Mouse (Mus musculus) embryonic facial prominence, embryonic 13.5 days (tissue): Measurements from ENCODE around the gene Cops2. TPM values are rescaled to one million over a fixed set of nuclear protein-coding genes. Genes with fewer than 3 reads are reported as not detected.

Experiments used
- ATAC-seq: fragments of 200-750 bp; cut with Nextera tagmentation; 2 replicates; pipeline ENCODE4 v1.8.0; 2017; ENCODE audit warnings: low read depth; ENCODE audit not compliant: insufficient number of reproducible peaks, insufficient read depth, low FRiP score, low TSS enrichment
- H3K27ac ChIP-seq: fragments of 300-500 bp; sonication (generic); 2 replicates; pipeline ENCODE4 v1.5.1; 2015; ENCODE audit warnings: moderate library complexity, mild to moderate bottlenecking, inconsistent platforms
- H3K27me3 ChIP-seq: fragments of 300-500 bp; sonication (generic); 2 replicates; pipeline ENCODE4 v1.6.1; 2015; ENCODE audit warnings: mild to moderate bottlenecking, inconsistent platforms
- H3K36me3 ChIP-seq: fragments of 300-500 bp; sonication (generic); 2 replicates; pipeline ENCODE4 v1.6.1; 2015; ENCODE audit warnings: mild to moderate bottlenecking, inconsistent platforms
- H3K4me1 ChIP-seq: fragments of 300-500 bp; sonication (generic); 2 replicates; pipeline ENCODE4 v1.6.1; 2015; ENCODE audit warnings: inconsistent platforms
- H3K4me2 ChIP-seq: fragments of 300-500 bp; sonication (generic); 2 replicates; pipeline ENCODE4 v1.6.1; 2015; ENCODE audit warnings: moderate library complexity, mild to moderate bottlenecking, inconsistent platforms
- H3K4me3 ChIP-seq: fragments of 300-500 bp; sonication (generic); 2 replicates; pipeline ENCODE4 v1.5.1; 2015; ENCODE audit warnings: mild to moderate bottlenecking, inconsistent platforms
- H3K9ac ChIP-seq: fragments of 300-500 bp; sonication (generic); 2 replicates; pipeline ENCODE4 v1.6.1; 2015; ENCODE audit warnings: mild to moderate bottlenecking, inconsistent platforms
- H3K9me3 ChIP-seq: fragments of 300-500 bp; sonication (generic); 2 replicates; pipeline ENCODE4 v1.6.1; 2016; ENCODE audit warnings: inconsistent platforms
- WGBS: fragments of 180-500 bp; shearing (Covaris S2); methylation state at CpG from one replicate; pipeline ENCODE4 v1.1.7; 2015; ENCODE audit warnings: mixed read lengths; 5-methylcytosine and 5-hydroxymethylcytosine counted together
- polyA plus RNA-seq: library from polyadenylated mRNA; unstranded; fragments of >200 nt; fragmentation: Nextera tagmentation; extraction: Ambion mirVana; gene quantifications from 2 replicates; pipeline ENCODE4 v1.2.1, GENCODE M21; 2015

Gene Cops2
- 84.7 and 87.6 TPM in 2 replicates for polyA plus RNA-seq

DNA sequence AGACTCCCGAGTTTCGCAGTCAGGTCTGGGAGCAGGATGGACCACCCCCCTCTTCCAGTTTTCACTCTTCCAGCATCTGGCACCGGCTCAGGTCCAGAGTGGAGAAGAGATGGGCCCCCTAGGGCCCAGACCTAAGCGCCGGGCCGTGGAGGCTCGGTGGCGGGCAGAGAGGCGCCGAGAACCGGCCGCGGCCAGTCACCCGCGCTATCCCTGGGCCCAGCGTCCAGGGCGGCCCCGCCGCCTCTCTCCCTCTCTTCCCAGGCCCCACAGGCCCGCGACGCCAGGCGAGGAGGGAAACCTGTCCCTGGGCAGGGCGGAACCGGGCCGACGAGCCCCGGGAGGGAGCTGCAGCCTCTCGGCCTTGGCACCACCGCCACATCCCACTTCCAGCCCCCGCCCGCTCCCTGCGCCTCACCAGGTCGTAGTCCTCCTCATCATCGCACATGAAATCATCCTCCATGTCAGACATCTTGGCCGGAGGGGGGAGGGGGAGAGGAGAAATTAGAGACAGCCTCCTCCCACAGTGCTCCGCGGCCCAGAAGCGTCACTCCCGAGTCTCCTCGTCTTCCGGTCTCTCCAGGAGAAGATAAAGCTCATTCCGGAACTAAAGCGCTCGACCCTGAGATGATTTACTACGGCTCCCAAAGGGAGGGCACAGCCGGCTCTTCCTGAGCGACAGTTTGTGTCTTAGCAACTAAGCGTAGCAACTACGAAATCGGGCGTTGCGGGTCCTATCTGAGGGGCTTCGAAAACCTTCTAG, at the start of gene Cops2, which contains the start of gene Galk2:
Gene Cops2 (minus strand): TSS at position 619 of the 760 bp plus-strand sequence.
Gene Galk2 (plus strand): TSS at position 589 of the 760 bp plus-strand sequence.
- peak within 1 kb of the TSS; percentile 66 for H3K4me2 ChIP-seq
- H3K27ac ChIP-seq: peak within 1 kb of the TSS; percentile 88
- H3K27me3 ChIP-seq: no peaks in the 10 kb centered on the region
- peaks cover 3% of the 10 kb centered on the region; the same call in 1 of the 2 replicates for H3K4me1 ChIP-seq
- WGBS: under 1% methylated on average over 49 of the region's 54 CpGs
- peak within 1 kb of the TSS; percentile 99 for H3K4me3 ChIP-seq
- H3K36me3 ChIP-seq: no peaks in the 10 kb centered on the region
- peak within 1 kb of the TSS; percentile 100 for H3K9ac ChIP-seq
- no peaks in the 10 kb centered on the region for H3K9me3 ChIP-seq
- peak; percentile 98 for ATAC-seq

- no peaks in the 10 kb centered on the region for H3K27me3 ChIP-seq
- H3K27ac ChIP-seq: no peak overlapping the region
- H3K9me3 ChIP-seq: no peaks in the 10 kb centered on the region
- no peaks in the 10 kb centered on the region for H3K4me1 ChIP-seq
- no peak overlapping the region for H3K9ac ChIP-seq
- no peak for ATAC-seq
- WGBS: 85% methylated on average over 4 of the region's 4 CpGs
- H3K4me3 ChIP-seq: no peak overlapping the region
- H3K36me3 ChIP-seq: peaks cover 9% of the 10 kb centered on the region; the same call in 1 of the 2 replicates
- no peak overlapping the region for H3K4me2 ChIP-seq
Measured at GRCm38 (mm10) chr2:125907580-125908255, 48.8 kb upstream of the Cops2 start.

- no peaks in the 10 kb centered on the region for H3K9me3 ChIP-seq
- no peaks in the 10 kb centered on the region for H3K27me3 ChIP-seq
- no peak for ATAC-seq
- no peaks in the 10 kb centered on the region for H3K4me1 ChIP-seq
- no peak overlapping the region for H3K27ac ChIP-seq
- 69% methylated on average over 4 of the region's 4 CpGs for WGBS
- H3K36me3 ChIP-seq: peaks cover 9% of the 10 kb centered on the region; the same call in 1 of the 2 replicates
- H3K4me2 ChIP-seq: no peak overlapping the region
- H3K4me3 ChIP-seq: no peak overlapping the region
- H3K9ac ChIP-seq: no peak overlapping the region
Measured at GRCm38 (mm10) chr2:125906407-125907066, 47.6 kb upstream of the Cops2 start.

DNA sequence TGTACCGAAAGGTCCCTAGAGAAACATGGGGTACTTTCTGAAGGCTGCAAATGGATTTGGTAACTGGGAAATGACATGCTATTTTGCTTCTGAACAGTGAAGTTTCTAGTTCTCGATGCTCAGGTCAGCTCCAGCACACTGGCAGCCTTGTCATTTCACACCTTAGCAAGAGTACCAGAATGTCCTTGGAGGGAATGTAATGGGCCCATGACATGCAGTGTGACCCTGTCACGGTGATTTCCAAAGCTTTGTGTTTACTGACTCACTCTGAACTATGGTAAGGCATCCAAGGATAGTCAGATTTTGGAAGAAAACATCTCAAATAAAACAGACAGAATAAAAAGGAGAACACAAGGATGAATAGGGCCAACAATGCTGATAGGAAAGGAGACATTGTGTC, 42.5 kb upstream of the Cops2 start:
- Histone ChIP-seq H3K4me2 (no peak overlapping the region), H3K9ac (no peak overlapping the region), H3K27me3 (no peaks in the 10 kb centered on the region), H3K4me3 (no peak overlapping the region), H3K27ac (no peak overlapping the region), H3K36me3 (peaks cover 10% of the 10 kb centered on the region), H3K9me3 (no peaks in the 10 kb centered on the region), H3K4me1 (no peaks in the 10 kb centered on the region)
- ATAC-seq: no peak
- 88% methylated on average over 3 of the region's 3 CpGs for WGBS

DNA sequence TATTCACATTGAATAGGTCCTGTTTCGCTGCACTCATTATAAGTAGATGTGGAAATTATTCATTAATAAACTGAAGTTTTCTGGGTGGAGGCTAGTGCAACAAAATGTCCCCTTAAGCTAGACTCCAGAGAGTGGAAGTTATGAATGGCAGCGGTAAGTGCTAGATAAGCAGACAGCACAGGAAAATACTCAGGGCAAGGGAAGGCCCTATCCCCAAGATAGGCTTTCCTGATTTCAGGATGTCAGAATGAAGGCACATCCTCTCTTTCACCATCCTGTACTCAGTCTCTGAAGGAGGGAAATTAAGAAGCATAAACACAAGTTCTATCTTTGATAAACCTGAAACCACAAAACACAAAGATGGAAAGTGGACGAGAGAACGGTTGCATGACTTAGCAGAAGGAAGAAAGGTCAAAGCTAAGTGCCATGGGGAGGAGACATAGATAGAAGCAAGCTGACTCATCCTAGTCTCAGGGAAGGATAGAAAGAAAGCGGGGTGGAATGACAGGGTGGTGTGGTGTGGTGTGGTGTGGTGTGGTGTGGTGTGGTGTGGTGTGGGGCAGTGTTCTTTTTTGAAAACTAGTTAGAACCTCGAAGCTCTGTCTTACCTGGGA, 42.0 kb upstream of the Cops2 start:
- ATAC-seq: no peak
- no peaks in the 10 kb centered on the region for H3K27me3 ChIP-seq
- H3K4me2 ChIP-seq: no peak overlapping the region
- no peak overlapping the region for H3K9ac ChIP-seq
- H3K4me3 ChIP-seq: no peak overlapping the region
- no peaks in the 10 kb centered on the region for H3K9me3 ChIP-seq
- H3K4me1 ChIP-seq: no peaks in the 10 kb centered on the region
- H3K36me3 ChIP-seq: peaks cover 9% of the 10 kb centered on the region
- H3K27ac ChIP-seq: no peak overlapping the region
- whole genome bisulfite sequencing: 84% methylated on average over 6 of the region's 6 CpGs

DNA sequence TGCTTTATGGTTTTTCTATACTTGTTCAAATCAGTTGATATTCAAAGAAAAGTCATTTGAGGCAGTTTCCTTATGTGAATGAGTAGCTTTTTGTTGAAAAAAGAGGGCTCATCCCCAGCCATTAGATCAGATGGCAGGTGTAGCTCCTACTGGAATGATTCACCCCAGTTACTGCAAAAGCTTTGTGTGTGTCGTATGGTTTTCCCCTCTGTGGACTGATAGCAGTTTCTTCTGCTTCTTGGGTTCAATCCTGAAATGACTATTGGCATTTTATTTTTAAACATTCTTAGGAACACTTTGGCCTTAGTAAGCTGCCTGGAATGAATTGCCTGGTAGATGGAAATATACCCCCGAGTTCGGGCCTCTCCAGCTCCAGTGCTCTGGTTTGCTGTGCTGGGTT, 37.4 kb upstream of the Cops2 start:
- 87% methylated on average over 3 of the region's 3 CpGs for WGBS
- no peaks in the 10 kb centered on the region for H3K4me1 ChIP-seq

GRCm38 (mm10) chr2:125895099-125895498, 36.2 kb upstream of the Cops2 start:
- Histone ChIP-seq H3K4me3 (no peak overlapping the region), H3K27me3 (no peaks in the 10 kb centered on the region), H3K4me1 (no peaks in the 10 kb centered on the region), H3K9ac (no peak overlapping the region), H3K27ac (no peak overlapping the region), H3K4me2 (no peak overlapping the region), H3K36me3 (peaks cover 7% of the 10 kb centered on the region), H3K9me3 (no peaks in the 10 kb centered on the region)
- no peak for ATAC-seq
- 80% methylated on average over 4 of the region's 4 CpGs for WGBS

More for the DNA sequence above, 37.4 kb upstream of the Cops2 start:
- H3K36me3 ChIP-seq: peaks cover 7% of the 10 kb centered on the region
- H3K27ac ChIP-seq: no peak overlapping the region
- no peak overlapping the region for H3K4me3 ChIP-seq
- no peak overlapping the region for H3K4me2 ChIP-seq
- H3K9ac ChIP-seq: no peak overlapping the region
- H3K27me3 ChIP-seq: no peaks in the 10 kb centered on the region
- H3K9me3 ChIP-seq: no peaks in the 10 kb centered on the region
- ATAC-seq: no peak

GRCm38 (mm10) chr2:125893096-125893495, 34.2 kb upstream of the Cops2 start:
- no peaks in the 10 kb centered on the region for H3K4me1 ChIP-seq
- ATAC-seq: no peak
- no peaks in the 10 kb centered on the region for H3K27me3 ChIP-seq
- H3K36me3 ChIP-seq: peaks cover 7% of the 10 kb centered on the region
- WGBS: 40% methylated on average over 6 of the region's 6 CpGs
- H3K4me3 ChIP-seq: no peak overlapping the region
- H3K9ac ChIP-seq: no peak overlapping the region
- H3K4me2 ChIP-seq: no peak overlapping the region
- H3K9me3 ChIP-seq: no peaks in the 10 kb centered on the region
- H3K27ac ChIP-seq: no peak overlapping the region

- H3K4me2 ChIP-seq: no peak overlapping the region
- 78% methylated on average over 4 of the region's 4 CpGs for WGBS
- H3K4me1 ChIP-seq: no peaks in the 10 kb centered on the region
- no peaks in the 10 kb centered on the region for H3K27me3 ChIP-seq
- H3K9ac ChIP-seq: no peak overlapping the region
- H3K4me3 ChIP-seq: no peak overlapping the region
- no peaks in the 10 kb centered on the region for H3K9me3 ChIP-seq
- no peak overlapping the region for H3K27ac ChIP-seq
- 0 out of 2 replicates have a peak, but pooled peaks cover 2% of the 10 kb centered on the region for H3K36me3 ChIP-seq
- no peak for ATAC-seq
Measured at GRCm38 (mm10) chr2:125885891-125886576, 27.1 kb upstream of the Cops2 start.

DNA sequence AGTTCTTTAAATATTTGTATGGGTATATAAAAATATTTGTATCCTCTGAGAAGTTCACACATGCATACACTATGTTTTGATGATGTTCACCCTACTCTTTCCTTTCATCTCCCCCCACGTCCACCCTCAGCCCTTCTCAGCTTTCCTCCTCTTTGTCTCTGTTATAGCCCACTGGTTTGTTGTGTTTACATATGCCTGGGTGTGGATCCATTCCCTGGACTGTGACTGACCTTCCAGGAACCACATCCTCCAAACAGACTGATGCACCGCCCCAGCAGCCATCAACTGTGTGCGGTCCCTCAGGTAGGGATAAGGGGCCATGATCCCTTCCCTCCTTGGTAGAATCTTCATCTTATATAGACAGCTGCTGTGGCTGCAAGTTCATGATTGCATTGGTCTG, 11.2 kb upstream of the Cops2 start:
- Histone ChIP-seq H3K27me3 (no peaks in the 10 kb centered on the region), H3K27ac (no peak overlapping the region), H3K9me3 (no peaks in the 10 kb centered on the region), H3K4me2 (no peak overlapping the region), H3K9ac (no peak overlapping the region), H3K4me3 (no peak overlapping the region), H3K36me3 (peaks cover 9% of the 10 kb centered on the region; the same call in 1 of the 2 replicates), H3K4me1 (peaks cover 11% of the 10 kb centered on the region)
- WGBS: 85% methylated on average over 3 of the region's 3 CpGs
- no peak for ATAC-seq

DNA sequence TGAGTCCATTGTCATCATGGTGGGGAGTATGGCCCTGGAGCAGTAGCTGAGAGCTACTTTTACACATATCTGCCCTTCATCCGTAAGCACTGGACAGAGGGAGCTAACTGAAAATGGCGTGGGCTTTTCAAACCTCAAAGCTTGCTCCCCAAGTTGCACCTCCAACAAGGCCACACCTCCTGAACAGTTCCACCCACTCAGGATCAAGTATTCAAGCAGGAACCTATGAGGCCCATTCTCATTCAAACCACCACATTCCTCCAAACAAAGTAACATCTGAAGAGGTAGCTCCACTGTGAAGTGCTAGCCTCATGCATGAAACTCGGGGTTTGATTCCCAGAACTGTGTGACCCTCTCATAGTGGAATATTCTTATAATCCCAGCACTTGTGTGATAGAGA, 9.4 kb upstream of the Cops2 start:
- no peak for ATAC-seq
- Histone ChIP-seq H3K4me2 (no peak overlapping the region), H3K4me3 (no peak overlapping the region), H3K36me3 (peaks cover 9% of the 10 kb centered on the region; the same call in 1 of the 2 replicates), H3K27me3 (no peaks in the 10 kb centered on the region), H3K9me3 (no peaks in the 10 kb centered on the region), H3K4me1 (peaks cover 11% of the 10 kb centered on the region), H3K9ac (no peak overlapping the region), H3K27ac (no peak overlapping the region)
- WGBS: 86% methylated on average over 3 of the region's 3 CpGs
